In genomic region chr5:31452562-31452878, GRCm38 (mm10) we compare ENCODE assay signal across 8 mouse cellular contexts. TPM values are rescaled to one million over a fixed set of nuclear protein-coding genes. Genes with fewer than 3 reads are reported as not detected.
A peak's percentile ranks its signal among the peaks of the same experiment; 100 is the strongest.
DNase-seq lines count a peak whose midpoint lies in the region; ATAC-seq and TF ChIP-seq lines count a peak whose summit lies in the region.

No protein-coding gene starts in this region.

- in situ Hi-C loops in CH12.LX (cut with MboI; ENCODE audit: low pct_ligation_motif_present, low pct_unique_long_range_greater_than_20kb, low sequenced_read_pairs), result no loop called here

- TF ChIP-seq CTCF in heart, adult 2 months (IDR thresholded peaks at IDR 0.05), result no peak
- TF ChIP-seq CTCF in CH12.LX (conservative IDR thresholded peaks at IDR 0.05 in 1 of 2, IDR thresholded peaks at IDR 0.05 in 1 of 2; ENCODE audit: low read depth in 2 of 2, low read length in 2 of 2), result no peak

- no peak for TF ChIP-seq EP300 in heart, adult 2 months (IDR thresholded peaks at IDR 0.05; ENCODE audit: insufficient read depth, low read depth, low read length)
- TF ChIP-seq EP300 in CH12.LX (IDR thresholded peaks at IDR 0.05; ENCODE audit: low read length), result no peak

- no peak for DNase-seq in heart, adult 2 months
- no peak for DNase-seq in heart, adult 9 months (ENCODE audit: low spot score in 2 of 2)
- no peak for DNase-seq in CH12.LX (ENCODE audit: extremely low read depth)
- DNase-seq in frontal cortex, postnatal 25 days (ENCODE audit: low spot score in 2 of 2), result no peak
- DNase-seq in cerebellum, postnatal 4 days (ENCODE audit: low spot score in 2 of 2), result no peak
- no peak for DNase-seq in spleen, postnatal 4 days (ENCODE audit: low spot score in 2 of 2)

- dilution Hi-C loops in CH12.LX (cut with MboI; ENCODE audit: extremely low pct_ligation_motif_present, extremely low pct_unique_long_range_greater_than_20kb, low sequenced_read_pairs), result no loop called here

- H3K36me3 ChIP-seq in heart, adult 2 months (ENCODE audit: control insufficient read depth, insufficient read depth, low read length), result peaks cover 9% of the 10 kb centered on the region
- H3K36me3 ChIP-seq in CH12.LX (replicated peaks in 1 of 2; ENCODE audit: control insufficient read depth in 1 of 2, insufficient read depth in 1 of 2, low read length in 1 of 2), result peaks cover 0 to 1% of the 10 kb centered on the region in 2 experiments
- no peaks in the 10 kb centered on the region for H3K36me3 ChIP-seq in forebrain, embryonic 16.5 days (ENCODE audit: control insufficient read depth, insufficient read depth)
- no peaks in the 10 kb centered on the region for H3K36me3 ChIP-seq in macrophage (ENCODE audit: inconsistent target)

- no peak overlapping the region for H3K4me2 ChIP-seq in CH12.LX (ENCODE audit: insufficient read depth, low read depth, poor library complexity, severe bottlenecking)
- H3K4me2 ChIP-seq in forebrain, embryonic 16.5 days (ENCODE audit: low read length), result peak overlapping the region; percentile 93

- H3K9me3 ChIP-seq in CH12.LX (replicated peaks; ENCODE audit: low read length), result no peaks in the 10 kb centered on the region
- H3K9me3 ChIP-seq in forebrain, embryonic 16.5 days (ENCODE audit: control insufficient read depth, low read length), result no peaks in the 10 kb centered on the region

- H3K4me3 ChIP-seq in heart, adult 2 months, result peak overlapping the region; percentile 70
- H3K4me3 ChIP-seq in CH12.LX (replicated peaks in 1 of 3; ENCODE audit: low read depth in 2 of 3, low read length in 2 of 3, poor library complexity in 1 of 3), result peak overlapping the region; percentile 41 to 79 (median 53)
- H3K4me3 ChIP-seq in forebrain, embryonic 16.5 days (replicated peaks; ENCODE audit: low read length), result peak overlapping the region; percentile 67
- H3K4me3 ChIP-seq in macrophage (ENCODE audit: inconsistent target), result peak overlapping the region; percentile 57

- no peak for ATAC-seq in forebrain, embryonic 16.5 days

- peak overlapping the region; percentile 78 for H3K27ac ChIP-seq in heart, adult 2 months
- no peak overlapping the region for H3K27ac ChIP-seq in CH12.LX (ENCODE audit: insufficient read depth, low read depth)
- H3K27ac ChIP-seq in forebrain, embryonic 16.5 days (ENCODE audit: low read length), result no peak overlapping the region
- H3K27ac ChIP-seq in macrophage, result peak overlapping the region; percentile 62

- TF ChIP-seq RAD21 in CH12.LX (IDR thresholded peaks at IDR 0.05; ENCODE audit: low read depth, low read length), result no peak

- intact Hi-C loops in heart, adult 2 months (cut with DNase I), result loop anchor here (1.0 to 10.0 kb wide), 3 partner anchors 42 to 248 kb away; partner anchors contain the start of genes Gpn1, Slc4a1ap and Zfp513

- peak overlapping the region; percentile 18; the same call in 1 of the 2 replicates for H3K9ac ChIP-seq in heart, adult 2 months (ENCODE audit: low read depth, low read length)
- peak overlapping the region; percentile 94 for H3K9ac ChIP-seq in CH12.LX (ENCODE audit: insufficient read depth, low read depth)
- H3K9ac ChIP-seq in forebrain, embryonic 16.5 days (replicated peaks; ENCODE audit: low read depth, low read length), result peak overlapping the region; percentile 59

- H3K79me2 ChIP-seq in heart, adult 2 months (replicated peaks; ENCODE audit: control insufficient read depth, insufficient read depth, low read length), result no peaks in the 10 kb centered on the region; the same call in 1 of the 2 replicates
- peaks cover 18% of the 10 kb centered on the region for H3K79me2 ChIP-seq in CH12.LX (replicated peaks; ENCODE audit: control insufficient read depth, extremely low read depth, insufficient read depth, poor library complexity, severe bottlenecking)
- H3K79me2 ChIP-seq in macrophage (ENCODE audit: inconsistent target), result peaks cover 49% of the 10 kb centered on the region

- no peak for TF ChIP-seq POLR2A in heart, adult 2 months (IDR thresholded peaks at IDR 0.05; ENCODE audit: insufficient read depth, low read depth, low read length)
- no peak for TF ChIP-seq POLR2A in CH12.LX (IDR thresholded peaks at IDR 0.05; ENCODE audit: low read depth, low read length)

- peaks cover 6% of the 10 kb centered on the region for H3K4me1 ChIP-seq in heart, adult 2 months (ENCODE audit: control insufficient read depth, insufficient read depth, low read length)
- peaks cover 3 to 18% of the 10 kb centered on the region in 2 experiments; a peak in 2 of 4 replicates for H3K4me1 ChIP-seq in CH12.LX (ENCODE audit: control insufficient read depth in 1 of 2, insufficient read depth in 2 of 2)
- H3K4me1 ChIP-seq in forebrain, embryonic 16.5 days (replicated peaks; ENCODE audit: control insufficient read depth, insufficient read depth, low read length), result peaks cover 15% of the 10 kb centered on the region

- WGBS in heart, adult 2 months, result under 1% methylated on average over 11 of the region's 11 CpGs
- under 1% methylated on average over 11 of the region's 11 CpGs for WGBS in forebrain, embryonic 16.5 days
- 2% methylated on average over 9 of the region's 11 CpGs for WGBS in macrophage (ENCODE audit: missing documents)

- no peaks in the 10 kb centered on the region for H3K27me3 ChIP-seq in heart, adult 2 months (ENCODE audit: control insufficient read depth, insufficient read depth, low read length)
- peaks cover 1% of the 10 kb centered on the region for H3K27me3 ChIP-seq in CH12.LX (replicated peaks)
- no peaks in the 10 kb centered on the region for H3K27me3 ChIP-seq in forebrain, embryonic 16.5 days (replicated peaks; ENCODE audit: control insufficient read depth, insufficient read depth, low read length)

TF ChIP-seq in CH12.LX, 34 proteins besides CTCF, POLR2A, EP300 and RAD21:
- TF ChIP-seq NELFE (IDR thresholded peaks at IDR 0.05; ENCODE audit: low read depth, low read length), result no peak
- TF ChIP-seq MXI1 (IDR thresholded peaks at IDR 0.05; ENCODE audit: low read depth, low read length), result 0 out of 2 replicates have a peak, but pooled peaks have one; percentile 52
- TF ChIP-seq ZNF384 (IDR thresholded peaks at IDR 0.05; ENCODE audit: low read depth, low read length), result peak; percentile 86
- TF ChIP-seq CHD1 (IDR thresholded peaks at IDR 0.05; ENCODE audit: low read depth, low read length), result 0 out of 2 replicates have a peak, but pooled peaks have one; percentile 84
- TF ChIP-seq CHD2 (IDR thresholded peaks at IDR 0.05; ENCODE audit: low read length), result no peak

RNA-seq across cellular contexts. Expression of gene Zfp512, which starts 0.3 kb away (rescaled TPM):
- 10 to 100 TPM; 23.7 to 25.1 TPM for total RNA-seq in heart, adult 2 months (2021)
- 12.7 and 17.9 TPM in 2 replicates for polyA plus RNA-seq in heart, adult 2 months (2012; rRNA removed)
- total RNA-seq in CH12.LX (2012; rRNA removed), result 13.6 and 16.5 TPM in 2 replicates
- total RNA-seq in CH12.LX (2014; rRNA removed), result 16.0 and 17.2 TPM in 2 replicates
- 15.4 and 16.5 TPM in 2 replicates for polyA plus RNA-seq in CH12.LX (2012; ENCODE audit: insufficient read length, low read depth)
- polyA plus RNA-seq in forebrain, embryonic 16.5 days (2015; fragmentation: Nextera tagmentation; extraction: Ambion mirVana), result 127 and 138 TPM in 2 replicates
- total RNA-seq in macrophage (2018; cell fraction: chromatin; rRNA removed), result 100 to 1,000 TPM in 7 of 26 experiments, 10 to 100 TPM in 19; 22.2 to 122 (median 81.8) TPM
- 10 to 100 TPM in 17 of 26 experiments, 1 to 10 TPM in 9; 3.5 to 16.6 (median 12.1) TPM for total RNA-seq in macrophage (2018; cell fraction: cytosol; rRNA removed)
- total RNA-seq in macrophage (2018; cell fraction: nucleus; rRNA removed), result 10 to 100 TPM; 11.0 to 72.1 (median 36.5) TPM
- 13.3 to 17.3 TPM (median 14.0 TPM) in 3 replicates for polyA plus RNA-seq in macrophage (2018)

RNA-seq across cellular contexts. Expression of gene 4930548H24Rik, which starts 33.0 kb away (rescaled TPM):
- not detected for total RNA-seq in heart, adult 2 months (2021)
- polyA plus RNA-seq in heart, adult 2 months (2012; rRNA removed), result not detected in 2 replicates
- total RNA-seq in CH12.LX (2012; rRNA removed) (0.08 TPM in 1 of 2 replicates, not detected in the other), CH12.LX (2014; rRNA removed) (0.19 TPM in 1 of 2 replicates, not detected in the other)
- polyA plus RNA-seq in CH12.LX (2012; ENCODE audit: insufficient read length, low read depth) (0.18 TPM in 1 of 2 replicates, not detected in the other), macrophage (2018) (not detected in 3 replicates)
- polyA plus RNA-seq in forebrain, embryonic 16.5 days (2015; fragmentation: Nextera tagmentation; extraction: Ambion mirVana), result not detected in 2 replicates
- total RNA-seq in macrophage (2018; cell fraction: chromatin; rRNA removed), result 1 to 10 TPM in 11 of 26 experiments, under 1 TPM in 8, not detected in 7; 0.41 to 3.8 (median 1.1) TPM
- total RNA-seq in macrophage (2018; cell fraction: cytosol; rRNA removed), result under 1 TPM in 4 of 26 experiments, not detected in 22; 0.06 to 0.16 (median 0.09) TPM
- 1 to 10 TPM in 4 of 26 experiments, under 1 TPM in 12, not detected in 10; 0.23 to 1.3 (median 0.49) TPM for total RNA-seq in macrophage (2018; cell fraction: nucleus; rRNA removed)

RNA-seq across cellular contexts. Expression of gene Gpn1, which starts 42.0 kb away (rescaled TPM):
- total RNA-seq in heart, adult 2 months (2021), result 10 to 100 TPM; 23.1 TPM
- polyA plus RNA-seq in heart, adult 2 months (2012; rRNA removed), result 12.9 and 15.3 TPM in 2 replicates
- total RNA-seq in CH12.LX (2012; rRNA removed) (30.6 and 40.8 TPM in 2 replicates), CH12.LX (2014; rRNA removed) (37.3 and 47.5 TPM in 2 replicates)
- polyA plus RNA-seq in CH12.LX (2012; ENCODE audit: insufficient read length, low read depth) (38.7 and 42.6 TPM in 2 replicates), macrophage (2018) (8.6 to 19.3 TPM (median 17.5 TPM) in 3 replicates)
- 86.6 and 86.8 TPM in 2 replicates for polyA plus RNA-seq in forebrain, embryonic 16.5 days (2015; fragmentation: Nextera tagmentation; extraction: Ambion mirVana)
- total RNA-seq in macrophage (2018; cell fraction: chromatin; rRNA removed), result 10 to 100 TPM in 23 of 26 experiments, 1 to 10 TPM in 3; 5.4 to 38.2 (median 20.1) TPM
- total RNA-seq in macrophage (2018; cell fraction: cytosol; rRNA removed), result 10 to 100 TPM in 11 of 26 experiments, 1 to 10 TPM in 15; 6.5 to 12.0 (median 9.6) TPM
- 10 to 100 TPM in 14 of 26 experiments, 1 to 10 TPM in 12; 4.2 to 35.2 (median 11.1) TPM for total RNA-seq in macrophage (2018; cell fraction: nucleus; rRNA removed)

Comparison
In these comparisons a context has a peak if more than half of its experiments do, and no peak if none do; other contexts are left out.
1. H3K27ac ChIP-seq: peak in heart, adult 2 months (single experiment) and macrophage (single experiment); none in CH12.LX (single experiment) and forebrain, embryonic 16.5 days (single experiment).
2. H3K9ac ChIP-seq: peak in every context shown above with its lines; median percentile 94 in CH12.LX; 59 in forebrain, embryonic 16.5 days; 18 in heart, adult 2 months.
3. Peak in every context shown above with its lines, with median percentiles within 50 percentile points of each other: H3K4me3 ChIP-seq.